Mouse (Mus musculus): ENCODE results near the gene Gmfg. TPM values are rescaled to one million over a fixed set of nuclear protein-coding genes. Genes with fewer than 3 reads are reported as not detected.

The Gmfg gene
- total and polyA plus RNA-seq, 2 experiments from 2014 or later: 4.0 to 4.3 TPM

- Histone ChIP-seq H3K27me3 (ENCODE audit: insufficient read depth, low read length) (no peaks in the 10 kb centered on the region), H3K27ac (ENCODE audit: low read depth, low read length) (no peak overlapping the region), H3K4me1 (ENCODE audit: insufficient read depth, low read length) (no peaks in the 10 kb centered on the region), H3K9ac (replicated peaks; ENCODE audit: low read length, poor library complexity, severe bottlenecking) (no peak overlapping the region), H3K9me3 (ENCODE audit: low read length) (no peaks in the 10 kb centered on the region), H3K4me2 (ENCODE audit: low read depth, low read length, poor library complexity, severe bottlenecking) (no peak overlapping the region), H3K36me3 (ENCODE audit: insufficient read depth, low read length) (no peaks in the 10 kb centered on the region), H3K4me3 (ENCODE audit: low read depth, low read length) (no peak overlapping the region)
- DNase-seq (ENCODE audit: low spot score) (peak; percentile 4), ATAC-seq (ENCODE audit: low FRiP score) (no peak)
- TF ChIP-seq CTCF (IDR thresholded peaks at IDR 0.05): no peak
- 26% methylated on average over 11 of the region's 11 CpGs for WGBS
These were observed 58.2 kb downstream of the Gmfg start for GRCm38 (mm10) chr7:28495426-28495825.

Other genes starting within 250 kb of the Gmfg start
- 78.8 and 81.3 TPM in 2 replicates for gene Eid2, start 169.6 kb upstream of the Gmfg start, total RNA-seq (2014; rRNA removed)
- 21.2 and 29.0 TPM in 2 replicates for gene Eid2, start 169.6 kb upstream of the Gmfg start, polyA plus RNA-seq (2015; fragmentation: Nextera tagmentation; extraction: Ambion mirVana)
- 44.0 and 64.2 TPM in 2 replicates for gene Eid2b, start 159.7 kb upstream of the Gmfg start, total RNA-seq (2014; rRNA removed)
- gene Eid2b, start 159.7 kb upstream of the Gmfg start, polyA plus RNA-seq (2015; fragmentation: Nextera tagmentation; extraction: Ambion mirVana): 50.9 and 52.8 TPM in 2 replicates
- 0.61 and 1.3 TPM in 2 replicates for gene Selenov, start 146.3 kb upstream of the Gmfg start, total RNA-seq (2014; rRNA removed)
- 3.5 and 6.3 TPM in 2 replicates for gene Selenov, start 146.3 kb upstream of the Gmfg start, polyA plus RNA-seq (2015; fragmentation: Nextera tagmentation; extraction: Ambion mirVana)
- 8.6 and 17.3 TPM in 2 replicates for gene Dll3, start 135.2 kb upstream of the Gmfg start, total RNA-seq (2014; rRNA removed)
- 17.6 and 18.1 TPM in 2 replicates for gene Dll3, start 135.2 kb upstream of the Gmfg start, polyA plus RNA-seq (2015; fragmentation: Nextera tagmentation; extraction: Ambion mirVana)
- 59.2 and 76.3 TPM in 2 replicates for gene Timm50, start 125.4 kb upstream of the Gmfg start, total RNA-seq (2014; rRNA removed)
- 112 and 120 TPM in 2 replicates for gene Timm50, start 125.4 kb upstream of the Gmfg start, polyA plus RNA-seq (2015; fragmentation: Nextera tagmentation; extraction: Ambion mirVana)
- gene Supt5, start 98.7 kb upstream of the Gmfg start, total RNA-seq (2014; rRNA removed): 99.5 and 104 TPM in 2 replicates
- 84.8 and 86.1 TPM in 2 replicates for gene Supt5, start 98.7 kb upstream of the Gmfg start, polyA plus RNA-seq (2015; fragmentation: Nextera tagmentation; extraction: Ambion mirVana)
- 158 and 163 TPM in 2 replicates for gene Rps16, start 86.8 kb upstream of the Gmfg start, total RNA-seq (2014; rRNA removed)
- 536 and 539 TPM in 2 replicates for gene Rps16, start 86.8 kb upstream of the Gmfg start, polyA plus RNA-seq (2015; fragmentation: Nextera tagmentation; extraction: Ambion mirVana)
- gene Plekhg2, start 64.8 kb upstream of the Gmfg start, total RNA-seq (2014; rRNA removed): 15.3 and 19.4 TPM in 2 replicates
- 7.9 and 8.0 TPM in 2 replicates for gene Plekhg2, start 64.8 kb upstream of the Gmfg start, polyA plus RNA-seq (2015; fragmentation: Nextera tagmentation; extraction: Ambion mirVana)
- gene Zfp36, start 57.2 kb upstream of the Gmfg start, total RNA-seq (2014; rRNA removed): 3.0 and 4.1 TPM in 2 replicates
- 2.9 and 3.4 TPM in 2 replicates for gene Zfp36, start 57.2 kb upstream of the Gmfg start, polyA plus RNA-seq (2015; fragmentation: Nextera tagmentation; extraction: Ambion mirVana)
- 30.7 and 37.9 TPM in 2 replicates for gene Med29, start 44.7 kb upstream of the Gmfg start, total RNA-seq (2014; rRNA removed)
- gene Med29, start 44.7 kb upstream of the Gmfg start, polyA plus RNA-seq (2015; fragmentation: Nextera tagmentation; extraction: Ambion mirVana): 41.6 and 43.2 TPM in 2 replicates
- gene Paf1, start 44.5 kb upstream of the Gmfg start, total RNA-seq (2014; rRNA removed): 80.3 and 84.2 TPM in 2 replicates
- gene Paf1, start 44.5 kb upstream of the Gmfg start, polyA plus RNA-seq (2015; fragmentation: Nextera tagmentation; extraction: Ambion mirVana): 89.3 and 90.0 TPM in 2 replicates
- 132 and 137 TPM in 2 replicates for gene Lrfn1, start 14.5 kb downstream of the Gmfg start, total RNA-seq (2014; rRNA removed)
- gene Lrfn1, start 14.5 kb downstream of the Gmfg start, polyA plus RNA-seq (2015; fragmentation: Nextera tagmentation; extraction: Ambion mirVana): 18.4 and 20.6 TPM in 2 replicates
- not detected in 2 replicates for gene Ifnl2, start 73.0 kb downstream of the Gmfg start, total RNA-seq (2014; rRNA removed)
- gene Ifnl2, start 73.0 kb downstream of the Gmfg start, polyA plus RNA-seq (2015; fragmentation: Nextera tagmentation; extraction: Ambion mirVana): not detected in 2 replicates
- gene Ifnl3, start 85.4 kb downstream of the Gmfg start, total RNA-seq (2014; rRNA removed): not detected in 2 replicates
- not detected in 2 replicates for gene Ifnl3, start 85.4 kb downstream of the Gmfg start, polyA plus RNA-seq (2015; fragmentation: Nextera tagmentation; extraction: Ambion mirVana)
- gene Sycn, start 103.4 kb downstream of the Gmfg start, total RNA-seq (2014; rRNA removed): not detected in 2 replicates
- not detected in 2 replicates for gene Sycn, start 103.4 kb downstream of the Gmfg start, polyA plus RNA-seq (2015; fragmentation: Nextera tagmentation; extraction: Ambion mirVana)
- 1.4 TPM in 1 of 2 replicates, not detected in the other for gene Nccrp1, start 109.8 kb downstream of the Gmfg start, total RNA-seq (2014; rRNA removed)
- 0.16 and 0.47 TPM in 2 replicates for gene Nccrp1, start 109.8 kb downstream of the Gmfg start, polyA plus RNA-seq (2015; fragmentation: Nextera tagmentation; extraction: Ambion mirVana)
- 48.2 and 56.0 TPM in 2 replicates for gene Samd4b, start 160.7 kb downstream of the Gmfg start, total RNA-seq (2014; rRNA removed)
- 17.6 and 19.2 TPM in 2 replicates for gene Samd4b, start 160.7 kb downstream of the Gmfg start, polyA plus RNA-seq (2015; fragmentation: Nextera tagmentation; extraction: Ambion mirVana)
- 13.3 and 19.8 TPM in 2 replicates for gene Pak4, start 160.7 kb downstream of the Gmfg start, total RNA-seq (2014; rRNA removed)
- 8.9 and 9.6 TPM in 2 replicates for gene Pak4, start 160.7 kb downstream of the Gmfg start, polyA plus RNA-seq (2015; fragmentation: Nextera tagmentation; extraction: Ambion mirVana)
- 1.3 and 2.6 TPM in 2 replicates for gene Acp7, start 193.9 kb downstream of the Gmfg start, total RNA-seq (2014; rRNA removed)
- gene Acp7, start 193.9 kb downstream of the Gmfg start, polyA plus RNA-seq (2015; fragmentation: Nextera tagmentation; extraction: Ambion mirVana): 0.22 and 0.55 TPM in 2 replicates

Data from midbrain, postnatal 0 days (tissue).